Mouse (Mus musculus): ENCODE measurements around the gene Chid1. TPM values are rescaled to one million over a fixed set of nuclear protein-coding genes. Genes with fewer than 3 reads are reported as not detected.

Chid1 gene
- polyA plus RNA-seq, 1 experiment from 2014 or later: 25.2 TPM

- ATAC-seq (ENCODE audit: insufficient read depth): peak; percentile 70
- peak overlapping the region; percentile 98 for H3K27ac ChIP-seq (replicated peaks)
- peak overlapping the region; percentile 28; the same call in 1 of the 2 replicates for H3K4me3 ChIP-seq (replicated peaks)
These were observed 19.3 kb upstream of the Chid1 start for GRCm38 (mm10) chr7:141558946-141559345.

GRCm38 (mm10) chr7:141558329-141558776 is 18.7 kb upstream of the Chid1 start:
- Histone ChIP-seq H3K9ac (peak overlapping the region; percentile 55), H3K36me3 (replicated peaks) (no peaks in the 10 kb centered on the region), H3K27ac (replicated peaks) (peak overlapping the region; percentile 98), H3K4me1 (replicated peaks) (peaks cover 67% of the 10 kb centered on the region), H3K27me3 (no peaks in the 10 kb centered on the region), H3K9me3 (replicated peaks) (no peaks in the 10 kb centered on the region), H3K4me3 (replicated peaks) (peak overlapping the region; percentile 28; the same call in 1 of the 2 replicates), H3K4me2 (peak overlapping the region; percentile 92)
- WGBS (ENCODE audit: insufficient replicate concordance): 15% methylated on average over 4 of the region's 4 CpGs
- ATAC-seq (ENCODE audit: insufficient read depth): peak; percentile 65

More at GRCm38 (mm10) chr7:141558946-141559345, 19.3 kb upstream of the Chid1 start:
- no peaks in the 10 kb centered on the region for H3K36me3 ChIP-seq (replicated peaks)
- peaks cover 73% of the 10 kb centered on the region for H3K4me1 ChIP-seq (replicated peaks)
- no peaks in the 10 kb centered on the region for H3K27me3 ChIP-seq
- H3K9me3 ChIP-seq (replicated peaks): no peaks in the 10 kb centered on the region
- H3K4me2 ChIP-seq: peak overlapping the region; percentile 92
- H3K9ac ChIP-seq: peak overlapping the region; percentile 55

- peak overlapping the region; percentile 54; the same call in 1 of the 2 replicates for H3K27ac ChIP-seq (replicated peaks)
- 58% methylated on average over 2 of the region's 2 CpGs for WGBS (ENCODE audit: insufficient replicate concordance)
- ATAC-seq (ENCODE audit: insufficient read depth): 0 out of 2 replicates have a peak, but pooled peaks have one; percentile 18
These were observed 10.8 kb upstream of the Chid1 start for GRCm38 (mm10) chr7:141550464-141550863.

GRCm38 (mm10) chr7:141549432-141550061 is 9.9 kb upstream of the Chid1 start:
- Histone ChIP-seq H3K27ac (replicated peaks) (peak overlapping the region; percentile 54; the same call in 1 of the 2 replicates), H3K27me3 (no peaks in the 10 kb centered on the region; the same call in 1 of the 2 replicates), H3K4me3 (replicated peaks) (no peak overlapping the region), H3K4me1 (replicated peaks) (peaks cover 17% of the 10 kb centered on the region), H3K4me2 (no peak overlapping the region), H3K36me3 (replicated peaks) (no peaks in the 10 kb centered on the region), H3K9me3 (replicated peaks) (no peaks in the 10 kb centered on the region), H3K9ac (no peak overlapping the region)
- ATAC-seq (ENCODE audit: insufficient read depth): no peak
- 59% methylated on average over 3 of the region's 3 CpGs for WGBS (ENCODE audit: insufficient replicate concordance)

More at GRCm38 (mm10) chr7:141550464-141550863, 10.8 kb upstream of the Chid1 start:
- no peaks in the 10 kb centered on the region for H3K9me3 ChIP-seq (replicated peaks)
- H3K9ac ChIP-seq: no peak overlapping the region
- H3K36me3 ChIP-seq (replicated peaks): no peaks in the 10 kb centered on the region
- H3K4me2 ChIP-seq: no peak overlapping the region
- H3K27me3 ChIP-seq: no peaks in the 10 kb centered on the region; the same call in 1 of the 2 replicates
- H3K4me3 ChIP-seq (replicated peaks): no peak overlapping the region
- peaks cover 15% of the 10 kb centered on the region for H3K4me1 ChIP-seq (replicated peaks)

- no peak overlapping the region for H3K27ac ChIP-seq (replicated peaks)
- peaks cover 22% of the 10 kb centered on the region for H3K4me1 ChIP-seq (replicated peaks)
- no peaks in the 10 kb centered on the region for H3K36me3 ChIP-seq (replicated peaks)
- no peaks in the 10 kb centered on the region for H3K9me3 ChIP-seq (replicated peaks)
- H3K9ac ChIP-seq: no peak overlapping the region
- ATAC-seq (ENCODE audit: insufficient read depth): no peak
- no peak overlapping the region for H3K4me2 ChIP-seq
- no peaks in the 10 kb centered on the region; the same call in 1 of the 2 replicates for H3K27me3 ChIP-seq
- 74% methylated on average over 4 of the region's 4 CpGs for WGBS (ENCODE audit: insufficient replicate concordance)
- H3K4me3 ChIP-seq (replicated peaks): no peak overlapping the region
These were observed 5.0 kb upstream of the Chid1 start for GRCm38 (mm10) chr7:141544654-141545053.

GRCm38 (mm10) chr7:141542588-141542987 is 2.9 kb upstream of the Chid1 start:
- Histone ChIP-seq H3K9ac (no peak overlapping the region), H3K4me2 (no peak overlapping the region), H3K36me3 (replicated peaks) (0 out of 2 replicates have a peak, but pooled peaks cover 3% of the 10 kb centered on the region), H3K27me3 (no peaks in the 10 kb centered on the region; the same call in 1 of the 2 replicates), H3K27ac (replicated peaks) (no peak overlapping the region), H3K9me3 (replicated peaks) (no peaks in the 10 kb centered on the region), H3K4me1 (replicated peaks) (peaks cover 33% of the 10 kb centered on the region), H3K4me3 (replicated peaks) (no peak overlapping the region)
- no peak for ATAC-seq (ENCODE audit: insufficient read depth)
- WGBS (ENCODE audit: insufficient replicate concordance): 86% methylated on average over 2 of the region's 2 CpGs

- no peak for ATAC-seq (ENCODE audit: insufficient read depth)
- 81% methylated on average over 4 of the region's 4 CpGs for WGBS (ENCODE audit: insufficient replicate concordance)
These were observed 2.0 kb upstream of the Chid1 start for GRCm38 (mm10) chr7:141541681-141542080.

GRCm38 (mm10) chr7:141540312-141541081 is 840 bp upstream of the Chid1 start:
- H3K9ac ChIP-seq: peak overlapping the region; percentile 58
- ATAC-seq (ENCODE audit: insufficient read depth): peak; percentile 43
- H3K4me2 ChIP-seq: peak overlapping the region; percentile 90
- peak overlapping the region; percentile 83 for H3K27ac ChIP-seq (replicated peaks)
- 27% methylated on average over 13 of the region's 13 CpGs for WGBS (ENCODE audit: insufficient replicate concordance)
- H3K27me3 ChIP-seq: no peaks in the 10 kb centered on the region
- H3K4me1 ChIP-seq (replicated peaks): peaks cover 33% of the 10 kb centered on the region
- 0 out of 2 replicates have a peak, but pooled peaks cover 3% of the 10 kb centered on the region for H3K36me3 ChIP-seq (replicated peaks)
- peak overlapping the region; percentile 71 for H3K4me3 ChIP-seq (replicated peaks)
- H3K9me3 ChIP-seq (replicated peaks): no peaks in the 10 kb centered on the region

More at GRCm38 (mm10) chr7:141541681-141542080, 2.0 kb upstream of the Chid1 start:
- 0 out of 2 replicates have a peak, but pooled peaks cover 3% of the 10 kb centered on the region for H3K36me3 ChIP-seq (replicated peaks)
- peaks cover 33% of the 10 kb centered on the region for H3K4me1 ChIP-seq (replicated peaks)
- no peak overlapping the region for H3K27ac ChIP-seq (replicated peaks)
- no peak overlapping the region for H3K9ac ChIP-seq
- no peaks in the 10 kb centered on the region for H3K9me3 ChIP-seq (replicated peaks)
- no peaks in the 10 kb centered on the region; the same call in 1 of the 2 replicates for H3K27me3 ChIP-seq
- no peak overlapping the region for H3K4me2 ChIP-seq
- H3K4me3 ChIP-seq (replicated peaks): no peak overlapping the region

GRCm38 (mm10) chr7:141538852-141539555 is 653 bp downstream of the Chid1 start:
- 6% methylated on average over 18 of the region's 18 CpGs for WGBS (ENCODE audit: insufficient replicate concordance)
- peak; percentile 35; the same call in 1 of the 2 replicates for ATAC-seq (ENCODE audit: insufficient read depth)

GRCm38 (mm10) chr7:141535570-141535969 is 4.1 kb downstream of the Chid1 start:
- H3K9ac ChIP-seq: no peak overlapping the region
- H3K4me3 ChIP-seq (replicated peaks): no peak overlapping the region
- no peak overlapping the region for H3K27ac ChIP-seq (replicated peaks)
- no peak overlapping the region for H3K4me2 ChIP-seq
- H3K27me3 ChIP-seq: no peaks in the 10 kb centered on the region
- H3K36me3 ChIP-seq (replicated peaks): peaks cover 15% of the 10 kb centered on the region
- H3K9me3 ChIP-seq (replicated peaks): no peaks in the 10 kb centered on the region
- 53% methylated on average over 1 of the region's 1 CpGs for WGBS (ENCODE audit: insufficient replicate concordance)
- H3K4me1 ChIP-seq (replicated peaks): peaks cover 30% of the 10 kb centered on the region
- ATAC-seq (ENCODE audit: insufficient read depth): no peak

More at GRCm38 (mm10) chr7:141538852-141539555, 653 bp downstream of the Chid1 start:
- peak overlapping the region; percentile 72 for H3K9ac ChIP-seq
- no peaks in the 10 kb centered on the region for H3K27me3 ChIP-seq
- H3K9me3 ChIP-seq (replicated peaks): no peaks in the 10 kb centered on the region
- peak overlapping the region; percentile 90 for H3K4me2 ChIP-seq
- peaks cover 38% of the 10 kb centered on the region for H3K4me1 ChIP-seq (replicated peaks)
- 0 out of 2 replicates have a peak, but pooled peaks cover 3% of the 10 kb centered on the region for H3K36me3 ChIP-seq (replicated peaks)
- H3K27ac ChIP-seq (replicated peaks): peak overlapping the region; percentile 80
- H3K4me3 ChIP-seq (replicated peaks): peak overlapping the region; percentile 71
